Mouse (Mus musculus): ENCODE data around the gene Dysf. TPM values are rescaled to one million over a fixed set of nuclear protein-coding genes. Genes with fewer than 3 reads are reported as not detected.

Dysf gene
- total and polyA plus RNA-seq, 3 experiments = not detected

DNA sequence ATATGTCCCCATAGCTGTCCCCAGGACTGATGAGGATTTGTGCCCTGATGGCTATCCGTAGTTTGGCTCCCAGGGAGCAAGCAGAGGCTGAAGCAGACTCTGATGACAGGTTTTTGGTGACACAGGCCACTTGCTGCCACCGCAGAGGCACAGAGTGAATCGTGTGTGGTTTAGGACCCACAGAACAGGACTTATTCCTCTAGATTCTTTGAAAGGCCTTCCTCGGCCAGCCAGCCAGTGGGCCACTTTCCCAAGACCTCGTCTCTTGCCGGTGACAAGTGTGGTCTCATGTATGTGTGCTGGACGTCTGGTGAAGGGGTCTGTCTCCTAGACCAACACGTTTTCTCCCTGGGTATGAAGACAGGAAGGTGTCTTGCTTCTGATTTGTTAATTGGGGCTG lies 48.8 kb downstream of the Dysf start:
- Histone ChIP-seq H3K9me3 (replicated peaks; ENCODE audit: insufficient read depth, low read length) (no peaks in the 10 kb centered on the region), H3K4me1 (ENCODE audit: control insufficient read depth in 1 of 2, insufficient read depth in 2 of 2, low read length in 2 of 2) (no peaks in the 10 kb centered on the region), H3K4me3 (ENCODE audit: control insufficient read depth in 1 of 2, insufficient read depth in 1 of 2, low read depth in 2 of 2, low read length in 2 of 2) (no peak overlapping the region), H3K36me3 (ENCODE audit: control insufficient read depth in 1 of 2, insufficient read depth in 2 of 2, low read length in 2 of 2) (no peaks in the 10 kb centered on the region), H3K27me3 (ENCODE audit: control insufficient read depth in 1 of 2, insufficient read depth in 2 of 2, low read length in 2 of 2) (peaks cover 8 to 11% of the 10 kb centered on the region in 2 experiments; a peak in 3 of 4 replicates), H3K27ac (ENCODE audit: control insufficient read depth, low read depth, low read length) (no peak overlapping the region), H3K9ac (ENCODE audit: control insufficient read depth, low read depth, low read length, poor library complexity, severe bottlenecking) (no peak overlapping the region), H3K79me2 (ENCODE audit: control insufficient read depth, insufficient read depth, low read length, poor library complexity) (no peaks in the 10 kb centered on the region)
- TF ChIP-seq MEF2A (IDR thresholded peaks at IDR 0.05; ENCODE audit: extremely low read depth, insufficient replicate concordance, low read depth, low read length, poor library complexity, severe bottlenecking) (no peak), GABPA (IDR thresholded peaks at IDR 0.05; ENCODE audit: low read depth, low read length) (no peak), CTCF (IDR thresholded peaks at IDR 0.05 in 2 of 3, conservative IDR thresholded peaks at IDR 0.05 in 1 of 3; ENCODE audit: control insufficient read depth in 1 of 3, insufficient read depth in 1 of 3, low read depth in 2 of 3, low read length in 3 of 3, poor library complexity in 1 of 3, severe bottlenecking in 1 of 3) (no peak), HCFC1 (IDR thresholded peaks at IDR 0.05; ENCODE audit: low read depth, low read length) (no peak), CHD1 (IDR thresholded peaks at IDR 0.05; ENCODE audit: low read depth, low read length) (no peak), JUND (IDR thresholded peaks at IDR 0.05; ENCODE audit: low read depth, low read length) (no peak), CHD2 (IDR thresholded peaks at IDR 0.05; ENCODE audit: low read length) (no peak), ZC3H11A (IDR thresholded peaks at IDR 0.05; ENCODE audit: low read depth, low read length) (no peak), ELF1 (IDR thresholded peaks at IDR 0.05; ENCODE audit: low read depth, low read length) (no peak), SMC3 (IDR thresholded peaks at IDR 0.05; ENCODE audit: low read depth, low read length) (no peak), MXI1 (IDR thresholded peaks at IDR 0.05; ENCODE audit: low read depth, low read length) (no peak)
- DNase-seq (ENCODE audit: low read depth, low spot score) = no peak

DNA sequence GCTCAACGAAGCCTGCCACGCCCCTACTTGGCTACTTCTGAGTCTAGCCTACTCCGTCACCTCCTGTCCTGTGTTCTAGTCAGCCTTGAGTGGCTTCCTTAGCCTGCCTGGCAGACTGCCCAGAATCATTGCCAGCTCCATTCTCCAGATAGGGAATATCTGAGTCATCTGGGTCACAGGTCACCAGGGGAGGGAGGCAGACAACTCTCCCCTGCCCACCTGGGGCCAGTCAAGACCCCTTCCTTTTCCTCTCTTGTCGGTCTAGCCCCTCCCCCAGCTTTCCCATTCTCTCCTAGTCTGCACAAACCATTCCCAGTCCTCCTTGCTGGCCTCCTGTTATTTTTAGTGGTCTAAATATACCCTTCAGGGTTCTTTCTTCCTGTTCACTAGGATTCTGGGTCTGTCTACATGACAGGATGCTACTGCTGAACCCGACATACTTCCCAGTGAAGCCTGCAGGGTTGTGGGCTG lies 50.3 kb downstream of the Dysf start:
- no peak for TF ChIP-seq POLR2AphosphoS2 (IDR thresholded peaks at IDR 0.05; ENCODE audit: low read length)
- TF ChIP-seq TBP (IDR thresholded peaks at IDR 0.05; ENCODE audit: low read depth, low read length) = no peak
- TF ChIP-seq ELF1 (IDR thresholded peaks at IDR 0.05; ENCODE audit: low read depth, low read length) = no peak
- no peaks in the 10 kb centered on the region for H3K4me1 ChIP-seq (ENCODE audit: control insufficient read depth in 1 of 2, insufficient read depth in 2 of 2, low read length in 2 of 2)
- H3K9me3 ChIP-seq (replicated peaks; ENCODE audit: insufficient read depth, low read length) = no peaks in the 10 kb centered on the region
- no peak overlapping the region for H3K4me3 ChIP-seq (ENCODE audit: control insufficient read depth in 1 of 2, insufficient read depth in 1 of 2, low read depth in 2 of 2, low read length in 2 of 2)
- H3K9ac ChIP-seq (ENCODE audit: control insufficient read depth, low read depth, low read length, poor library complexity, severe bottlenecking) = no peak overlapping the region
- H3K79me2 ChIP-seq (ENCODE audit: control insufficient read depth, insufficient read depth, low read length, poor library complexity) = no peaks in the 10 kb centered on the region
- peaks cover 6 to 8% of the 10 kb centered on the region in 2 experiments; a peak in 2 of 4 replicates for H3K27me3 ChIP-seq (ENCODE audit: control insufficient read depth in 1 of 2, insufficient read depth in 2 of 2, low read length in 2 of 2)
- no peaks in the 10 kb centered on the region for H3K36me3 ChIP-seq (ENCODE audit: control insufficient read depth in 1 of 2, insufficient read depth in 2 of 2, low read length in 2 of 2)
- no peak overlapping the region for H3K27ac ChIP-seq (ENCODE audit: control insufficient read depth, low read depth, low read length)
- peak; percentile 28 for DNase-seq (ENCODE audit: low read depth, low spot score)

DNA sequence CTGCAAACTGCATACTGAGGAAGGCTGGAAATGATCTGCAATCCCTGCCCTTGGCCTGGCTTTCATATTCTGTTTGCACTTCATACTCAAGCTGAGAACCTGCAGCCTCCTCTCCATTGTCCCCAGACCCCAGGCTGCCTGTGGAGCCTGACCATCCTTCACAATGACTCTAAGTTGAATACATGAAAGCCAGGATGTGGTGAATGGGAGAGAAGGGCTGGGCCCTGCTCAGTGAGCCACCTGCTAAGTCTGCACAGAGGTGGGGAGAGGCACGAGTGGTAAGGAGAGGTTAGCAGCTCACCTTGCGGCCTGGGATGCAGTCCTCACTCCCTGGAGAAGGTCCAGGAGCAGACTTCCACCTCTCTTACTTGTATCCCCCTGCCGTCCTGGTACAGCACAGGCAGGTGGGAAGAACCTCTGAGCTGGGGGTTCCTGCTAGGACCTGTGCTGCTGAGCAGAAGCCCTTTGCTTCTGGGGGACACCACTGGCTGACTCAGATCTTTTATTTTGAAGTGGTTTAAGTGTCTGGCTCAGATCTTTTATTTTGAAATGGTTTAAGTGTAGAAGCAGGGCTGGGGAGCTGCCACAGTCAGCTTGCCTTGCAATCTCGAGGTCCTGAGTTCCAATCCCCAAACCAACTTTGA lies 51.5 kb downstream of the Dysf start:
- H3K4me3 ChIP-seq (ENCODE audit: control insufficient read depth in 1 of 2, insufficient read depth in 1 of 2, low read depth in 2 of 2, low read length in 2 of 2) = no peak overlapping the region
- H3K9me3 ChIP-seq (replicated peaks; ENCODE audit: insufficient read depth, low read length) = no peaks in the 10 kb centered on the region
- no peaks in the 10 kb centered on the region for H3K36me3 ChIP-seq (ENCODE audit: control insufficient read depth in 1 of 2, insufficient read depth in 2 of 2, low read length in 2 of 2)
- H3K27ac ChIP-seq (ENCODE audit: control insufficient read depth, low read depth, low read length) = no peak overlapping the region
- H3K79me2 ChIP-seq (ENCODE audit: control insufficient read depth, insufficient read depth, low read length, poor library complexity) = no peaks in the 10 kb centered on the region
- H3K4me1 ChIP-seq (ENCODE audit: control insufficient read depth in 1 of 2, insufficient read depth in 2 of 2, low read length in 2 of 2) = no peaks in the 10 kb centered on the region
- DNase-seq (ENCODE audit: low read depth, low spot score) = no peak
- no peak overlapping the region for H3K9ac ChIP-seq (ENCODE audit: control insufficient read depth, low read depth, low read length, poor library complexity, severe bottlenecking)
- H3K27me3 ChIP-seq (ENCODE audit: control insufficient read depth in 1 of 2, insufficient read depth in 2 of 2, low read length in 2 of 2) = peaks cover 2 to 7% of the 10 kb centered on the region in 2 experiments; a peak in 2 of 4 replicates
- TF ChIP-seq CTCF (IDR thresholded peaks at IDR 0.05 in 2 of 3, conservative IDR thresholded peaks at IDR 0.05 in 1 of 3; ENCODE audit: control insufficient read depth in 1 of 3, insufficient read depth in 1 of 3, low read depth in 2 of 3, low read length in 3 of 3, poor library complexity in 1 of 3, severe bottlenecking in 1 of 3) = no peak
- TF ChIP-seq MAFK (IDR thresholded peaks at IDR 0.05; ENCODE audit: borderline replicate concordance, low read depth, low read length) = no peak
- no peak for TF ChIP-seq ZKSCAN1 (IDR thresholded peaks at IDR 0.05; ENCODE audit: low read depth, low read length)
- TF ChIP-seq USF2 (IDR thresholded peaks at IDR 0.05; ENCODE audit: borderline replicate concordance in 1 of 2, insufficient read depth in 1 of 2, low read depth in 1 of 2, low read length in 2 of 2) = no peak
- no peak for TF ChIP-seq NELFE (IDR thresholded peaks at IDR 0.05; ENCODE audit: low read depth, low read length)
- no peak for TF ChIP-seq MEF2A (IDR thresholded peaks at IDR 0.05; ENCODE audit: extremely low read depth, insufficient replicate concordance, low read depth, low read length, poor library complexity, severe bottlenecking)
- TF ChIP-seq ETS1 (IDR thresholded peaks at IDR 0.05; ENCODE audit: low read depth, low read length) = no peak
- no peak for TF ChIP-seq ZC3H11A (IDR thresholded peaks at IDR 0.05; ENCODE audit: low read depth, low read length)
- no peak for TF ChIP-seq NRF1 (IDR thresholded peaks at IDR 0.05; ENCODE audit: insufficient read depth, low read depth, low read length, poor library complexity, severe bottlenecking)
- TF ChIP-seq SMC3 (IDR thresholded peaks at IDR 0.05; ENCODE audit: low read depth, low read length) = no peak
- no peak for TF ChIP-seq SIN3A (IDR thresholded peaks at IDR 0.05; ENCODE audit: low read length)
- no peak for TF ChIP-seq ZMIZ1 (IDR thresholded peaks at IDR 0.05; ENCODE audit: low read depth, low read length)
- TF ChIP-seq POLR2AphosphoS5 (IDR thresholded peaks at IDR 0.05; ENCODE audit: borderline replicate concordance, low read depth, low read length) = no peak
